Mouse (Mus musculus): ENCODE results near the gene Alg3.

The Alg3 gene

GRCm38 (mm10) chr16:20611357-20612227, at the start of gene Alg3, which contains the start of the genes Eef1akmt4 and Gm49333:
Gene Alg3, minus strand, starts transcription at chr16:20611735.
Gene Eef1akmt4, plus strand, starts transcription at chr16:20611593.
Gene Gm49333, plus strand, starts transcription at chr16:20611610.
- DNase-seq (ENCODE audit: low read depth, low spot score): peak; percentile 90

GRCm38 (mm10) chr16:20657661-20658060, 46.1 kb upstream of the Alg3 start:
- no peak for DNase-seq (ENCODE audit: low read depth, low spot score)

GRCm38 (mm10) chr16:20653315-20653714, 41.8 kb upstream of the Alg3 start:
- DNase-seq (ENCODE audit: low read depth, low spot score): no peak

- no peak for DNase-seq (ENCODE audit: low read depth, low spot score)
Measured at GRCm38 (mm10) chr16:20651947-20652310, 40.4 kb upstream of the Alg3 start.

- peak; percentile 91 for DNase-seq (ENCODE audit: low read depth, low spot score)
Measured at GRCm38 (mm10) chr16:20651076-20651946, 39.8 kb upstream of the Alg3 start, which contains the start of gene Psmd2. Gene Psmd2, plus strand, starts transcription at chr16:20651652.

- DNase-seq (ENCODE audit: low read depth, low spot score): no peak
Measured at GRCm38 (mm10) chr16:20643911-20644310, 32.4 kb upstream of the Alg3 start.

GRCm38 (mm10) chr16:20642161-20642560, 30.6 kb upstream of the Alg3 start:
- DNase-seq (ENCODE audit: low read depth, low spot score): peak; percentile 51

- no peak for DNase-seq (ENCODE audit: low read depth, low spot score)
Measured at GRCm38 (mm10) chr16:20638367-20638766, 26.8 kb upstream of the Alg3 start.

GRCm38 (mm10) chr16:20637410-20637809, 25.9 kb upstream of the Alg3 start:
- DNase-seq (ENCODE audit: low read depth, low spot score): no peak

- no peak for DNase-seq (ENCODE audit: low read depth, low spot score)
Measured at GRCm38 (mm10) chr16:20629731-20630634, 18.4 kb upstream of the Alg3 start, which contains the start of gene Ece2. Gene Ece2, plus strand, starts transcription at chr16:20629828.

GRCm38 (mm10) chr16:20628871-20629391, 17.4 kb upstream of the Alg3 start:
- DNase-seq (ENCODE audit: low read depth, low spot score): no peak

- no peak for DNase-seq (ENCODE audit: low read depth, low spot score)
Measured at GRCm38 (mm10) chr16:20623211-20623610, 11.7 kb upstream of the Alg3 start.

GRCm38 (mm10) chr16:20621991-20622685, 10.6 kb upstream of the Alg3 start:
- peak; percentile 47 for DNase-seq (ENCODE audit: low read depth, low spot score)

- no peak for DNase-seq (ENCODE audit: low read depth, low spot score)
Measured at GRCm38 (mm10) chr16:20621191-20621990, 9.9 kb upstream of the Alg3 start, which contains the start of gene Camk2n2. Gene Camk2n2, minus strand, starts transcription at chr16:20621287.

- no peak for DNase-seq (ENCODE audit: low read depth, low spot score)
Measured at GRCm38 (mm10) chr16:20620751-20621190, 9.2 kb upstream of the Alg3 start.

GRCm38 (mm10) chr16:20620399-20620735, 8.8 kb upstream of the Alg3 start:
- no peak for DNase-seq (ENCODE audit: low read depth, low spot score)

- DNase-seq (ENCODE audit: low read depth, low spot score): no peak
Measured at GRCm38 (mm10) chr16:20619541-20620398, 8.2 kb upstream of the Alg3 start.

Data from forelimb bud, embryonic 11.5 days (tissue).